Mouse (Mus musculus): ENCODE measurements around the gene Vmn2r21.
"Not testable (repeated sequence)": the region's sequence is repeated elsewhere in the genome, so short reads cannot be mapped to it uniquely, and the experiment has no call there.

GRCm38 (mm10) chr6:123522263-123523011, 10.8 kb downstream of the Vmn2r21 start:
- not testable (repeated sequence) for TF ChIP-seq CTCF, EP300 (IDR thresholded peaks at IDR 0.05; ENCODE audit: low read depth)

Measured in liver, embryonic 14.5 days (tissue).